25 mouse cellular contexts compared by ENCODE assay signal in the genomic region with DNA sequence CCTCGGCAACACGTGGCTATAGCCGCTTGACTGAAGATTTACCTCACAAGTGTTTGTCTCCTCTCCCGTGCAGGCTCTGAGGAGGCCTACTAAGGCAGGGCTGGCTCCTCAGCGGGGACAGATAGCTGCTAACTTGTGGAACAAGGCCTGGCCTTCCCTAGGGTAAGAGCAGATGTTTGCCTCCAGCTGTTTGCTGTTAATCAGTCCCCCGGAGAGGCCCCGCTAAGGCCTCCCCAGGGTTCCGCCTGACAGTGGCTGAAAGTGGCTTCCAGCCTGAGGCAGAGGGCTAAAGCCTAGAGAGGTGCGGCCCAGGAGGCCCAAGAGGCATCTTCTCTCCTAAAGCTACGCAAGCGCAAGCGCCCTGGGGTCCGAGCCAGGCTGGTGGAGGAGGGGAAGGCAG. TPM values are rescaled to one million over a fixed set of nuclear protein-coding genes. Genes with fewer than 3 reads are reported as not detected.
DNase-seq lines count a peak whose midpoint lies in the region; ATAC-seq and TF ChIP-seq lines count a peak whose summit lies in the region.
"Had no signal": no experiment of that assay in that cellular context is flagged by ENCODE, and none has a peak within 500 bp of the region (broad histone marks: within the 10 kb centered on the region; RNA-seq: fewer than 3 reads in every experiment).

No protein-coding gene starts in this region.

- no peak for TF ChIP-seq CTCF in gastrocnemius, adult 2 months (IDR thresholded peaks at IDR 0.05)

- peaks cover 72% of the 10 kb centered on the region for H3K27me3 ChIP-seq in hindbrain, embryonic 10.5 days (ENCODE audit: insufficient read depth, poor library complexity, severe bottlenecking)
- H3K27me3 ChIP-seq in hindbrain, embryonic 14.5 days (ENCODE audit: control insufficient read depth, insufficient read depth, low read length): peaks cover 26% of the 10 kb centered on the region
- peaks cover 19% of the 10 kb centered on the region for H3K27me3 ChIP-seq in embryonic facial prominence, embryonic 15.5 days

- intact Hi-C loops in gastrocnemius, adult 2 months (cut with DNase I): no loop called here

- H3K9me3 ChIP-seq in hindbrain, embryonic 10.5 days: no peaks in the 10 kb centered on the region
- H3K9me3 ChIP-seq in hindbrain, embryonic 14.5 days (ENCODE audit: control insufficient read depth, low read length): no peaks in the 10 kb centered on the region
- no peaks in the 10 kb centered on the region for H3K9me3 ChIP-seq in embryonic facial prominence, embryonic 15.5 days (replicated peaks)
- H3K9me3 ChIP-seq: hindbrain, embryonic 13.5 days had no signal

- no peak overlapping the region for H3K4me2 ChIP-seq in hindbrain, embryonic 14.5 days (replicated peaks)
- H3K4me2 ChIP-seq in embryonic facial prominence, embryonic 15.5 days (replicated peaks): no peak overlapping the region
- H3K4me2 ChIP-seq: hindbrain, embryonic 13.5 days; midbrain, embryonic 11.5 days had no signal

- DNase-seq in hindbrain, embryonic 10.5 days (ENCODE audit: low spot score): no peak
- DNase-seq in hindbrain, embryonic 14.5 days (ENCODE audit: low spot score): no peak
- DNase-seq in thymus, postnatal 0 days (ENCODE audit: low spot score): peak; percentile 20
- DNase-seq in thymus, postnatal 25 days: no peak
- DNase-seq in gastrocnemius, adult 2 months: no peak
- DNase-seq in right cerebral cortex, postnatal 10 days (ENCODE audit: low spot score in 2 of 2): no peak
- DNase-seq: adrenal gland, adult 8-10 months; cerebellum, adult 11-12 months; cerebellum, postnatal 10 days; gastrocnemius, postnatal 36 days; kidney, adult 11 months; kidney, postnatal 10 days; left cerebral cortex, postnatal 4 days; lung, postnatal 10 days; right cerebral cortex, adult 18-20 months; thymus, postnatal 36 days had no signal

- ATAC-seq in hindbrain, embryonic 14.5 days (ENCODE audit: low FRiP score): no peak
- peak; percentile 46; the same call in 1 of the 2 replicates for ATAC-seq in embryonic facial prominence, embryonic 15.5 days (ENCODE audit: insufficient number of reproducible peaks, low FRiP score, low TSS enrichment, low read depth)
- ATAC-seq: activated CD4-positive, CD25-positive, alpha-beta regulatory T cell, adult 4 months had no signal

- H3K4me3 ChIP-seq in hindbrain, embryonic 10.5 days: no peak overlapping the region
- H3K4me3 ChIP-seq in hindbrain, embryonic 14.5 days (replicated peaks; ENCODE audit: low read length): no peak overlapping the region
- H3K4me3 ChIP-seq in embryonic facial prominence, embryonic 15.5 days (replicated peaks): no peak overlapping the region
- H3K4me3 ChIP-seq in gastrocnemius, adult 2 months: no peak overlapping the region
- H3K4me3 ChIP-seq: hindbrain, embryonic 13.5 days had no signal

- no peak overlapping the region for H3K9ac ChIP-seq in hindbrain, embryonic 14.5 days
- no peak overlapping the region for H3K9ac ChIP-seq in embryonic facial prominence, embryonic 15.5 days
- H3K9ac ChIP-seq: hindbrain, embryonic 13.5 days had no signal

- whole genome bisulfite sequencing in hindbrain, embryonic 10.5 days: 35% methylated on average over 13 of the region's 13 CpGs
- 44% methylated on average over 13 of the region's 13 CpGs for WGBS in hindbrain, embryonic 14.5 days
- 24% methylated on average over 13 of the region's 13 CpGs for WGBS in embryonic facial prominence, embryonic 15.5 days

- H3K4me1 ChIP-seq in hindbrain, embryonic 10.5 days (replicated peaks): peaks cover 46% of the 10 kb centered on the region
- no peaks in the 10 kb centered on the region for H3K4me1 ChIP-seq in hindbrain, embryonic 14.5 days (replicated peaks; ENCODE audit: control insufficient read depth, insufficient read depth, low read length)
- H3K4me1 ChIP-seq in embryonic facial prominence, embryonic 15.5 days: peaks cover 28% of the 10 kb centered on the region

- no peaks in the 10 kb centered on the region for H3K36me3 ChIP-seq in hindbrain, embryonic 10.5 days
- H3K36me3 ChIP-seq in hindbrain, embryonic 14.5 days (replicated peaks; ENCODE audit: control insufficient read depth, insufficient read depth): no peaks in the 10 kb centered on the region
- no peaks in the 10 kb centered on the region for H3K36me3 ChIP-seq in embryonic facial prominence, embryonic 15.5 days
- H3K36me3 ChIP-seq: hindbrain, embryonic 13.5 days had no signal

- H3K27ac ChIP-seq in hindbrain, embryonic 10.5 days: peak overlapping the region; percentile 54; the same call in 1 of the 2 replicates
- no peak overlapping the region for H3K27ac ChIP-seq in hindbrain, embryonic 14.5 days
- 0 out of 2 replicates have a peak overlapping the region, but pooled peaks have one; percentile 18 for H3K27ac ChIP-seq in embryonic facial prominence, embryonic 15.5 days (replicated peaks)
- H3K27ac ChIP-seq in gastrocnemius, adult 2 months: no peak overlapping the region
- H3K27ac ChIP-seq: hindbrain, embryonic 13.5 days had no signal

RNA-seq across cellular contexts. Expression of a gene that starts 52.1 kb away (rescaled TPM):
- polyA plus RNA-seq in hindbrain, embryonic 10.5 days (2016; fragmentation: Nextera tagmentation; extraction: Ambion mirVana): 0.25 and 0.31 TPM in 2 replicates
- not detected in 2 replicates for polyA plus RNA-seq in hindbrain, embryonic 14.5 days (2014; fragmentation: Nextera tagmentation; extraction: Ambion mirVana)
- 0.17 and 0.21 TPM in 2 replicates for polyA plus RNA-seq in thymus, postnatal 0 days (2015; fragmentation: Nextera tagmentation; extraction: Ambion mirVana)
- polyA plus RNA-seq in embryonic facial prominence, embryonic 15.5 days (2015; fragmentation: Nextera tagmentation; extraction: Ambion mirVana): 5.7 and 6.5 TPM in 2 replicates
- not detected for total RNA-seq in gastrocnemius, adult 2 months (2021)
- total RNA-seq: gastrocnemius, postnatal 36 days; heart, adult 8-10 months; layer of hippocampus, postnatal 14 days; liver, adult 2 months; MEL had no signal
- polyA plus RNA-seq: activated CD4-positive, CD25-positive, alpha-beta regulatory T cell, adult 4 months; hindbrain, embryonic 13.5 days; midbrain, embryonic 11.5 days; neural tube, embryonic 14.5 days had no signal

Comparison
In these comparisons a context has a peak if more than half of its experiments do, and no peak if none do; other contexts are left out.
1. H3K27ac ChIP-seq: peak in hindbrain, embryonic 10.5 days (single experiment) and embryonic facial prominence, embryonic 15.5 days (single experiment); none in hindbrain, embryonic 14.5 days (single experiment) and gastrocnemius, adult 2 months (single experiment).